Mouse (Mus musculus) embryo, embryonic 11.5 days (tissue): ENCODE data around the gene Troap.

Source experiments
- DNase-seq: peaks from one replicate; pipeline ENCODE4 v3.0.0-alpha.2; 2012; ENCODE audit warnings: low read depth, low spot score

The Troap gene

DNA sequence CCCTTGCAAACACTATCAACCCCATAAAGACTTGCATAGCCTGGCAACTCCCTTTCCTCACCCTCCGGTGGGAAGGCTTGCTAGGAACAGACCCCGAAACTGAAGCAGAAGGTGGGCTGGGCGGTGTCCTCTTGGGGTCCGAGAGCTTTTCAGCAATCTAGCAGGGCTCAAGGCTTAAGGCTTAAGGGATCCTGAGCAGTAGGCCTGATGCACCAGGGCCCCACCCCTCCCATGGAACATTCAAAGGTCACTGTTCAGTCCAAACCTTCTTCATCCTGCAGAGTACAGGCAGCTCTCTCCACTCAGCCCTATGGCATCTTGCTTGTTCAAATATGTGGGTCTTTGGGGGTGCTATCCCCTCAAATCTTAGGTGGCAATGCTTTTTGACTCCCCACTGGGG lies 11.6 kb downstream of the Troap start:
- no peak for DNase-seq

GRCm38 (mm10) chr15:99087253-99088075 lies 13.1 kb downstream of the Troap start, which contains the start of gene C1ql4:
C1ql4 (minus strand) TSS chr15:99087817.
- no peak for DNase-seq

- DNase-seq = no peak
Measured at GRCm38 (mm10) chr15:99088292-99088691, 13.9 kb downstream of the Troap start.

DNA sequence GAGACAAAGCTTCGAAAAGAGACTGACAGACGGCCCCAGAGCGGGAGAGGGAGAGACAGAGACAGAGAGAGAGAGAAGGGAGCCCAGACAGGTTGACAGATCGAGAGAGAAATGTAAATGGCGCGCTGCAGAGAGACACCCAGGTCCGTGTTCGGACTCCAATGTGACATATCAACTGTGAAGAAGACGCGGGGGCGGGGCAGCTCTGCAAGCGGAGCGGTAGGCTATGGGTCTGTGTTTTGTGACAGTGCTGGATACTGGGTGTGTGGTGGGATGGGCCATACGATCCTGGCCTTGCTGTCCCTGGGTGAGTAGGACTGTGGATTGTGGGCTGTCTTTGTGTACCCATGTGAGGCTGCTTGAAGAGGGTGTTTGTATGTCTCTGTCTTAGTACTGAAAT lies 14.7 kb downstream of the Troap start:
- DNase-seq = no peak

DNA sequence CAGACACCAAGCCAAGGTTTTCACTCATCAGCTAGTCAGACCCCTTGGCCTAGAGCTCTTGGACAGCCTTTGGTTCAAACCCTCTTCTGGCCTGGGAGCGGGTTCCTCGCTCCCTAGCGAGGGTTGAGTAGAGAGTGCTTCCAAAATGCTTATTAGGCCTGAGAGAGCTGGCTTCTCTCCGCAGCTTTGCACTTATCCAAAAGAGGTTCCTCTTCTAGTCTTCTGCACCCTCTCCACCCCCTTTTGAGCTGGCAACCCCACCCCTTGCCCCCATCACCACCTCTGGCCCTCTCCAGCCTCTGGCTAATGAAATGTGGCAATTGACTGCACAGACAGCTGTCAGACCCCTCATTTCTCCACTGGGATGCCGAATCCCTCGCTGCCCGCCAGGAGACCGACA lies 18.5 kb downstream of the Troap start, which contains the start of gene Dnajc22:
TSS of gene Dnajc22 (plus strand) at position 301 of the 400 bp plus-strand sequence.
- DNase-seq = no peak

GRCm38 (mm10) chr15:99093291-99094258 lies 19.2 kb downstream of the Troap start:
- no peak for DNase-seq

DNA sequence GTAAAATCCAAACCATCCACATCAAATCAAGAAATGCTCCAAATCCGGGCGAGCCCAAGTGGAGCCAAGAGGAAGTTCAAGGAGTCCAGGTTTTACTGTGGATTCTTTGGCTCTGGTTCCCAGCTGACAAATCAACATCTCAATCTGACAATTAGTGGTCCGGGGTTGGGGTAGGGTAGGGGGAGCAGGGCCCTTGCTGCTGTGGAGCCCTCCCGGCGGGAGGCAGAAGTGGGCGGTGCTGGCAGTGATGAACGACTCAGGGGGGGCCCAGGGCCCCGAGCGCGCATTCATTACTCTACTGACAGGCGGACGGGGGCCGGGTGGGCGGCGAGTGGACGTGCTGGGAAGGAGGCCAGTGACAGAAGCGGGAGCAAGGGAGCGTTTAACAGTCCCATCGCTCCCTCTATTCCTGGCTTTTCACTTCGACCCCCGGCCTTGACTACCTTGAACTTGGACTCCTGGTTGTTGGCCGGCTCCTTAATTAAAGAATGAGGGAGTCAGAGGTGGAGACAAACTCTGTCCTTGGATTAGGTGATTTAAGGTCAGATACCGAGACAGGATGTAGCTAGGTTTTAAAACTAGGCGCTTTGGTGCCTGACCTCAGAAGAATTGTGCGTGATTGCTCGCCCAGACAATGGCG lies 20.4 kb downstream of the Troap start:
- no peak for DNase-seq

GRCm38 (mm10) chr15:99095356-99095755 lies 21.0 kb downstream of the Troap start:
- no peak for DNase-seq

- DNase-seq = no peak
Measured at GRCm38 (mm10) chr15:99096061-99096793, 21.9 kb downstream of the Troap start.

GRCm38 (mm10) chr15:99096831-99097500 lies 22.6 kb downstream of the Troap start:
- no peak for DNase-seq

DNA sequence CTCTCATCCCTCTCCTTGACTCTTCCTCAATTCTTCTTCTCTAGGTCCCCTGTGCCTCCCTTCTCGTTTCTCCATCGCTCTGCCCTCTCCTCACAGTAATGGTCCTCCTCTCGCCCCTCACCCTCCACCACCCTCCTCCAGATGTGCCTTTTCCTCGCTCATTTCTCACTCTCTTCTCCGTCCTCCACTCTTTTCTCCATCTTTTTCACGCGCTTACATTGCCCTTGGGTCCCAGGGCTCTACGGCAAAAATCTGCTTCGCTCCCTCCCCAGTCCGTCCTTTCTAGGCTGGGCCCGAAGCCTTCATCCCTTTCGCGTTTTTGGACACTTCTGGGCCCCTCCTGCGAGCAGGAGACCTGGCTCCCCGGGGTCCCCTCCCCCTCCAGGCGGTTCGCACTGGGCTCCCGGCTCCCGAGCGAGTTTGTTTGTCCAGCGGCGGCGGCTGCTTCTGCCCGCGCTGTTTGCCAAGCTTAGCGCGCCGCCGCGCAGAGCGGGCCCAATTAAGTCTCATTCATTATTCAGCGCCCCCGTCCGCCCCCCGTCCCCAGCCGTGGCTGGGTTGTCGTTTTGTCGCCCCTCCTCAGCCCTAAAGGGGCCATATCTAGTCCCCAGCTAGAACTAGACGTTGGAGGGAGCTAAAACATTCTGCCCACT lies 23.6 kb downstream of the Troap start:
- no peak for DNase-seq

DNA sequence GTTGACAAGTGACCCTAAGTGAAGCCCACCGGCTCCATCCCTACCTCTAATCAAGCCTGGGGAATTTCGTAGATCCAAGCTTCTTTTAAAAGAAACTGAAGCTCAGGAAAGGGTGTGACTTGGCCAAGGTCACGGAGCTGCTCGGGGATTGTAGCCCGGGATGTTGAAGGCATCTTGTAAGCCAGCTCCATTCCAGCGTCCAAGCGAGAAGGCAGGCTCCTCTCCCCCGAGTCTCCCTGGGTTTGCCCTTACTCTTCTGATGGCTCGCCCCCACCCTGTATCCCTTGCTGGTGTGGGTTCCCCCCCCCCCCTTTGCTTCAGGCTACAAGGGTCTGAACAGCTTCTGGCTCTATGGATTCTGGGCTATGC lies 24.1 kb downstream of the Troap start:
- DNase-seq = no peak

DNA sequence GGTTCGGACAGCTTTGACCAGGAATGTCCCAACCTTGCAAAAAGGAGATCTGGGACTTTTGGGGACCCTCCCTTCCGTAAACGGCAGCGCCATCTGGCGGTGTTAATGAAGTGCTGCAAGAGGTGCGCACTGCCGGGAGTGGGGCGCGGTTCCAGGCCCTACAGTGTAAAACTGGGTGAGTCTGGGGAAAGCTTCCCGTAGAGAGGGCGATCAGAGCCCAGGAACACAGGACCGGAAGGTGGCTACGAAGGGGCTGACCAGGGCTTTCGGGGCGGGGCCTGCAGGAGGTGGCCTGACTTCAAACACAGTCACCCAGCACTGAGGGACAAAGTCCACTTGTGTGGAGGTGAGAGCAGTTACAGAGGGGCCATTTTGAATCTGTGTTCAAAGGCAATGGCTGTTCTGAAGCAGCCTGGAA lies 24.8 kb downstream of the Troap start:
- no peak for DNase-seq

DNA sequence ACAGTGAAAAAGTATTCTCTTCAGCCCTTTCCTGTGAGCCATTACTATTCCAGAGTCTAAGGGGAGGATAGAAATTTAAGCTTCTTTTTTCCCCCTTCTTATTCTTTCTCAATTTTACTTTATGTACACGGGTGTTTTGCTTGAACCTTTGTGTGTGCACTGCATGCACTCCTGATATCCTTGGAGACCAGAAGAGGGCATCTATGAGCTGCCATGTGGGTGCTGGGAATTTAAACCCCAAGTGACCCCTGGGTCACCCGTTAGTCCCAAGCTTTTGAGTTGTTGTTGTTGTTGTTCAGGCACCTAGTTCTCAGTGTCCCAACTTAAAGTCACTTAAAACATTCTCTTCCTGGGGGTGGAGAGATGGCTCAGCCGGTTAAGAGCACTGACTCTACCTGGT lies 25.6 kb downstream of the Troap start:
- no peak for DNase-seq

GRCm38 (mm10) chr15:99105238-99105637 lies 30.9 kb downstream of the Troap start:
- no peak for DNase-seq

DNA sequence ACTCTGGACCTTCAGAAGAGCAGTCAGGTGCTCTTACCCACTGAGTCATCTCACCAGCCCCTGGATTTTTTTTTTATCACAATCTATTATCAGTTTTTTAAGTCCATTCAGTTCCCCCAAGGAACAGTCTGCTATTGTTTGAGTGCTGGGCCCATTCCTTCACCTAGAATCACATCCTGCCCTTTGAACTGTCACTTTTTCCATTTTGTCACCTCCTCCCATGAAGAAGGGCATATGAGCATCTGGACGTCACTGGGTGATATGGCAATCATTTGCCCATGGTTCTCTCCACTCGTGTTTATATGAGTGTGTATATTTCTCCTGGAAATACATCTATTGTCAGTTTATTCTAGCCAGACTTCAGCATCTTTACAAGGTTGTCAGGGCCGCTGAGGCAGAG lies 33.5 kb downstream of the Troap start:
- no peak for DNase-seq

DNA sequence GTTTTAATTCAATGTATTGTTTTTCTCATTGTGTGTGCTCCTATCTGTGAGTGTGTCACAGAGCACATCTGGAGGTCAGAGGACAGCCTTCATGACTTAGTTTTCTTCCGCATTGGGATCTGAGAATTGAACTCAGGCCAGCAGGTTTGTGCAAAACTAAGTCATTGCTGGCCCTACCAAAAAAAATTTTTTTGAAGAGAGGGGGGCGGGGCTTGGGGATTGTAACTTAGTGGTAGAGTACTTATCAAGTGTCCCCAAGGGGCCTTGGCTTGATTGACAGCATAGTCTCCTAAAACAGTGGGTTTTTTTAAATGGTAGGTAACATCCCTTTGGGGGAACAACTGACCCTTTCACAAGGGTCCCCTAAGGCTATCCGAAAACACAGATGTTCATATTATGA lies 36.8 kb downstream of the Troap start:
- DNase-seq = no peak

GRCm38 (mm10) chr15:99111809-99112208 lies 37.4 kb downstream of the Troap start:
- DNase-seq = no peak

DNA sequence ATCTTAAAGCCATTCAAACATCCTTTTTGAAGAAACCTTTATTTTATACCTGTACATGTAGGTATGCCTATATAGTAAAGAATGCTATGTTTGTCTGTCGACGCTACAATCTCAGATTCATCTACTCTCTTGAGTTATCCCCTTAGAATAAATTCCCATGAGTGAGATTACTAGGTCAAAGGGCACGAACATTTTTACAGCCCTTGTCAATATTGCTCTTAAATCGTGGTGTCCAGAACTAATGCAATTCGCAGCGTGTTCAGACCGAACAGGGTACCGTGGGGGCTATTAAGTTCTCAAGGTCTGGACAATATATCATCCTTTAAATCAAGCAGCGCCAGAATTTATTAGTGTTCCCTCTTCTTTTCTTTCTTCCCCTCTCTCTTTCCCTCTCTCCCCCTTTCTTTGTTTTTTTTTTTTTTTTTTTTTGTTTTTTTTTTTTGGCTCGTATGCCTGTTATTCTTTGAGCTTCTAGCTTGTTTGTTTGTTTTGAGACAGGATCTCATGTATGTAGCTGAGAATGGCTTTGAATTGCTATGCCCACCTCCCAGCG lies 38.5 kb downstream of the Troap start:
- no peak for DNase-seq
